Mouse (Mus musculus): ENCODE results near the gene Cfap299. TPM values are rescaled to one million over a fixed set of nuclear protein-coding genes. Genes with fewer than 3 reads are reported as not detected.

The Cfap299 gene
- total and polyA plus RNA-seq, 3 experiments, result not detected

- Histone ChIP-seq H3K27ac (ENCODE audit: insufficient read depth, low read depth) (no peak overlapping the region), H3K4me1 (ENCODE audit: control insufficient read depth in 1 of 2, insufficient read depth in 2 of 2) (peaks cover 0 to 9% of the 10 kb centered on the region in 2 experiments; a peak in 1 of 4 replicates), H3K4me3 (replicated peaks in 1 of 3; ENCODE audit: low read depth in 2 of 3, low read length in 2 of 3, poor library complexity in 1 of 3) (no peak overlapping the region), H3K9ac (ENCODE audit: insufficient read depth, low read depth) (no peak overlapping the region), H3K79me2 (replicated peaks; ENCODE audit: control insufficient read depth, extremely low read depth, insufficient read depth, poor library complexity, severe bottlenecking) (no peaks in the 10 kb centered on the region), H3K27me3 (replicated peaks) (no peaks in the 10 kb centered on the region), H3K4me2 (ENCODE audit: insufficient read depth, low read depth, poor library complexity, severe bottlenecking) (no peak overlapping the region), H3K9me3 (replicated peaks; ENCODE audit: low read length) (no peaks in the 10 kb centered on the region), H3K36me3 (replicated peaks in 1 of 2; ENCODE audit: control insufficient read depth in 1 of 2, insufficient read depth in 1 of 2, low read length in 1 of 2) (no peaks in the 10 kb centered on the region)
- dilution Hi-C loops (cut with MboI; ENCODE audit: extremely low pct_ligation_motif_present, extremely low pct_unique_long_range_greater_than_20kb, low sequenced_read_pairs) (no loop called here), in situ Hi-C loops (cut with MboI; ENCODE audit: low pct_ligation_motif_present, low pct_unique_long_range_greater_than_20kb, low sequenced_read_pairs) (no loop called here)
- no peak for DNase-seq (ENCODE audit: extremely low read depth)
- TF ChIP-seq MXI1 (IDR thresholded peaks at IDR 0.05; ENCODE audit: low read depth, low read length) (no peak), EP300 (IDR thresholded peaks at IDR 0.05; ENCODE audit: low read length) (no peak), SMC3 (IDR thresholded peaks at IDR 0.05; ENCODE audit: low read depth, low read length) (no peak), ZKSCAN1 (IDR thresholded peaks at IDR 0.05; ENCODE audit: borderline replicate concordance, low read depth, low read length) (no peak), CHD1 (IDR thresholded peaks at IDR 0.05; ENCODE audit: low read depth, low read length) (no peak), IRF4 (IDR thresholded peaks at IDR 0.05; ENCODE audit: low read depth, low read length) (no peak), UBTF (IDR thresholded peaks at IDR 0.05; ENCODE audit: low read depth, low read length) (no peak), ZC3H11A (IDR thresholded peaks at IDR 0.05; ENCODE audit: low read depth, low read length) (no peak), TCF12 (IDR thresholded peaks at IDR 0.05; ENCODE audit: low read depth, low read length) (no peak), HCFC1 (IDR thresholded peaks at IDR 0.05; ENCODE audit: low read depth, low read length) (no peak), MAZ (IDR thresholded peaks at IDR 0.05; ENCODE audit: low read depth, low read length) (no peak), MYC (IDR thresholded peaks at IDR 0.05; ENCODE audit: low read depth, low read length) (no peak), MEF2A (IDR thresholded peaks at IDR 0.05; ENCODE audit: borderline replicate concordance, low read depth, low read length) (no peak), MAX (IDR thresholded peaks at IDR 0.05; ENCODE audit: low read length) (no peak), CHD2 (IDR thresholded peaks at IDR 0.05; ENCODE audit: low read length) (no peak), KAT2A (IDR thresholded peaks at IDR 0.05; ENCODE audit: insufficient replicate concordance, low read length) (no peak), GABPA (IDR thresholded peaks at IDR 0.05; ENCODE audit: insufficient replicate concordance, low read depth, low read length) (no peak), ELF1 (IDR thresholded peaks at IDR 0.05; ENCODE audit: low read depth, low read length) (no peak), POLR2A (IDR thresholded peaks at IDR 0.05; ENCODE audit: low read depth, low read length) (no peak), USF2 (conservative IDR thresholded peaks at IDR 0.05; ENCODE audit: low read depth, low read length) (no peak)
These were observed 478.8 kb downstream of the Cfap299 start for GRCm38 (mm10) chr5:98807953-98808352.

GRCm38 (mm10) chr5:98812380-98812779 is 483.3 kb downstream of the Cfap299 start:
- in situ Hi-C loops (cut with MboI; ENCODE audit: low pct_ligation_motif_present, low pct_unique_long_range_greater_than_20kb, low sequenced_read_pairs) (no loop called here), dilution Hi-C loops (cut with MboI; ENCODE audit: extremely low pct_ligation_motif_present, extremely low pct_unique_long_range_greater_than_20kb, low sequenced_read_pairs) (no loop called here)
- Histone ChIP-seq H3K9me3 (replicated peaks; ENCODE audit: low read length) (no peaks in the 10 kb centered on the region), H3K9ac (ENCODE audit: insufficient read depth, low read depth) (no peak overlapping the region), H3K79me2 (replicated peaks; ENCODE audit: control insufficient read depth, extremely low read depth, insufficient read depth, poor library complexity, severe bottlenecking) (no peaks in the 10 kb centered on the region), H3K4me1 (ENCODE audit: control insufficient read depth in 1 of 2, insufficient read depth in 2 of 2) (no peaks in the 10 kb centered on the region), H3K4me2 (ENCODE audit: insufficient read depth, low read depth, poor library complexity, severe bottlenecking) (no peak overlapping the region), H3K36me3 (replicated peaks in 1 of 2; ENCODE audit: control insufficient read depth in 1 of 2, insufficient read depth in 1 of 2, low read length in 1 of 2) (no peaks in the 10 kb centered on the region), H3K27me3 (replicated peaks) (no peaks in the 10 kb centered on the region), H3K27ac (ENCODE audit: insufficient read depth, low read depth) (no peak overlapping the region), H3K4me3 (replicated peaks in 1 of 3; ENCODE audit: low read depth in 2 of 3, low read length in 2 of 3, poor library complexity in 1 of 3) (no peak overlapping the region)
- TF ChIP-seq USF2 (conservative IDR thresholded peaks at IDR 0.05; ENCODE audit: low read depth, low read length) (no peak), MEF2A (IDR thresholded peaks at IDR 0.05; ENCODE audit: borderline replicate concordance, low read depth, low read length) (no peak), MYC (IDR thresholded peaks at IDR 0.05; ENCODE audit: low read depth, low read length) (no peak), RCOR1 (conservative IDR thresholded peaks at IDR 0.05; ENCODE audit: low read depth, low read length) (no peak), MAZ (IDR thresholded peaks at IDR 0.05; ENCODE audit: low read depth, low read length) (no peak), SIN3A (IDR thresholded peaks at IDR 0.05; ENCODE audit: low read length) (no peak), ELF1 (IDR thresholded peaks at IDR 0.05; ENCODE audit: low read depth, low read length) (no peak), USF1 (IDR thresholded peaks at IDR 0.05; ENCODE audit: low read depth, low read length) (no peak), JUN (IDR thresholded peaks at IDR 0.05; ENCODE audit: insufficient read depth, low read depth, low read length) (no peak), IRF4 (IDR thresholded peaks at IDR 0.05; ENCODE audit: low read depth, low read length) (no peak), SMC3 (IDR thresholded peaks at IDR 0.05; ENCODE audit: low read depth, low read length) (no peak), NRF1 (IDR thresholded peaks at IDR 0.05; ENCODE audit: low read depth, low read length) (no peak), ZC3H11A (IDR thresholded peaks at IDR 0.05; ENCODE audit: low read depth, low read length) (no peak), E2F4 (IDR thresholded peaks at IDR 0.05; ENCODE audit: insufficient replicate concordance, low read depth, low read length) (no peak), UBTF (IDR thresholded peaks at IDR 0.05; ENCODE audit: low read depth, low read length) (no peak), NELFE (IDR thresholded peaks at IDR 0.05; ENCODE audit: low read depth, low read length) (no peak), BHLHE40 (IDR thresholded peaks at IDR 0.05; ENCODE audit: low read depth, low read length) (no peak), MAX (IDR thresholded peaks at IDR 0.05; ENCODE audit: low read length) (no peak), POLR2AphosphoS2 (IDR thresholded peaks at IDR 0.05; ENCODE audit: low read depth, low read length) (no peak)
- DNase-seq (ENCODE audit: extremely low read depth), result no peak
